Mouse (Mus musculus) ES-Bruce4 (cell line): Measurements from ENCODE around the gene Zfp945. TPM values are rescaled to one million over a fixed set of nuclear protein-coding genes. Genes with fewer than 3 reads are reported as not detected.
A peak's percentile ranks its signal among the peaks of the same experiment; 100 is the strongest.

Experiments used
- H3K27ac ChIP-seq: 2 replicates; pipeline ENCODE4 v1.5.1; 2012; ENCODE audit warnings: low read length, inconsistent platforms; ENCODE audit not compliant: insufficient read depth
- H3K27me3 ChIP-seq: 2 replicates; pipeline ENCODE4 v1.6.1; 2012; ENCODE audit warnings: mild to moderate bottlenecking, low read length, inconsistent platforms; ENCODE audit not compliant: control insufficient read depth, poor library complexity, insufficient read depth, severe bottlenecking
- H3K36me3 ChIP-seq: 2 replicates; pipeline ENCODE4 v1.6.1; 2012; ENCODE audit warnings: inconsistent platforms, mild to moderate bottlenecking, low read length, moderate library complexity; ENCODE audit not compliant: control insufficient read depth, poor library complexity, insufficient read depth, severe bottlenecking
- H3K4me1 ChIP-seq: one replicate; pipeline ENCODE4 v1.8.1; 2011; ENCODE audit warnings: low read length; ENCODE audit not compliant: control insufficient read depth, insufficient read depth
- H3K4me3 ChIP-seq: 2 replicates; pipeline ENCODE4 v1.5.1; 2011; ENCODE audit warnings: low read depth, mild to moderate bottlenecking, low read length
- H3K9ac ChIP-seq: 2 replicates; pipeline ENCODE4 v1.6.1; 2012; ENCODE audit warnings: low read depth, mild to moderate bottlenecking, inconsistent platforms; ENCODE audit not compliant: poor library complexity, severe bottlenecking
- H3K9me3 ChIP-seq: replicated peaks from 2 replicates; pipeline ENCODE4 v1.6.1; 2012; ENCODE audit warnings: mild to moderate bottlenecking, low read length, inconsistent platforms; ENCODE audit not compliant: control insufficient read depth, poor library complexity, insufficient read depth, severe bottlenecking
- CTCF ChIP-seq: IDR thresholded peaks from one replicate; pipeline ENCODE4 v1.8.1; 2011; ENCODE audit warnings: low read depth, low read length
- EP300 ChIP-seq: IDR thresholded peaks from 2 replicates; pipeline ENCODE4 v1.6.1; 2011; ENCODE audit warnings: low read depth, low read length; ENCODE audit not compliant: insufficient read depth
- POLR2A ChIP-seq: IDR thresholded peaks from one replicate; pipeline ENCODE4 v1.8.1; 2011; ENCODE audit warnings: low read length; ENCODE audit not compliant: insufficient read depth
- polyA plus RNA-seq: library from polyadenylated mRNA; stranded (reverse); fragments of >200 nt; gene quantifications from 2 replicates; pipeline ENCODE4 v1.2.4, GENCODE M21; 2011; ENCODE audit warnings: low read depth; ENCODE audit not compliant: missing spikeins, insufficient read depth, insufficient read length

The Zfp945 gene
- polyA plus RNA-seq, 1 experiment, result 18.1 TPM

- H3K4me1 ChIP-seq, result no peaks in the 10 kb centered on the region
- peak overlapping the region; percentile 73; the same call in 1 of the 2 replicates for H3K27ac ChIP-seq
- no peaks in the 10 kb centered on the region; the same call in none of the 2 replicates for H3K36me3 ChIP-seq
- TF ChIP-seq CTCF (no peak), EP300 (no peak), POLR2A (no peak)
- H3K4me3 ChIP-seq, result peak overlapping the region; percentile 97
- no peaks in the 10 kb centered on the region for H3K9me3 ChIP-seq
- H3K9ac ChIP-seq, result peak overlapping the region; percentile 99
- no peaks in the 10 kb centered on the region; the same call in 1 of the 2 replicates for H3K27me3 ChIP-seq
These were observed 501 bp downstream of the Zfp945 start for GRCm38 (mm10) chr17:22866421-22866844.

DNA sequence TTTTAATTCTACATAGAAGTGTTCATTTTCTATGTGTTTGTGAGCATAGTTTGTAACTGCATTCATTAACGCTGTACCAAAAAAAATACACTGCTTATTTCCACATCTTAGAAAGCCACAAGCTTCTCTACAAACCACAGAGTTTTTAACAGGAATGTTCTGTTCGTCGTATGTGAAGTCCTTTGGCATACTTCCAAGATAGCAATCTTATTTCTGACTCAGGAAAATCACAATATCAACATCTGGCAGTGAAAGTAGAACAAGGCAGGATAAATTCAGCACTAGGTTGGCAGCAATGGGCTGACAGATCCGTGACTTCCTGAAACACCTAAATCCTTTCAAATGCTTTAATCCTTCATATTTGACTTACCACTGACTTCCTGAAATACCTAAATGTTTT lies 45.8 kb downstream of the Zfp945 start:
- Histone ChIP-seq H3K9ac (no peak overlapping the region), H3K27me3 (no peaks in the 10 kb centered on the region), H3K4me1 (no peaks in the 10 kb centered on the region), H3K36me3 (no peaks in the 10 kb centered on the region), H3K4me3 (no peak overlapping the region), H3K27ac (no peak overlapping the region), H3K9me3 (no peaks in the 10 kb centered on the region)
- TF ChIP-seq EP300 (no peak), POLR2A (no peak), CTCF (no peak)

DNA sequence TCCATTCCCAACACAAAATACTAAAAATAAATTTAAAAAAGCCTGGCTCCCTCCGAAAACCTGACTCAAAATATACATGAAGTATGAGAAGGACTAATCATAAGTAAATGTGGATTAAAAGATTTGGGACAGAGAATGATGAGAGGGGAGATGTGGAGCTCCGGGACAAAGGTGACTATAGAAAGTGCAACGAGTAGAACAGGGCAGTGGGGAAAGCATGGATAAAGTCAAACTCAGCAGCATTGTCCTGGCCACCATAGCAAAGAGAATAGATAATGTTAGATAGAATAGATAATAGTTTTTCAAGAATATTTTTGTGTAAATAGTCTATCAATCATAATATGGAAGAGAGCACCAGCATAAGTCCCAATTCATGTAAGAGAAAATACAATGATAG lies 48.7 kb downstream of the Zfp945 start:
- H3K27me3 ChIP-seq, result no peaks in the 10 kb centered on the region
- H3K9ac ChIP-seq, result peak overlapping the region; percentile 86; the same call in 1 of the 2 replicates
- H3K36me3 ChIP-seq, result no peaks in the 10 kb centered on the region
- no peak overlapping the region for H3K4me3 ChIP-seq
- no peaks in the 10 kb centered on the region for H3K4me1 ChIP-seq
- TF ChIP-seq POLR2A (no peak), EP300 (no peak), CTCF (no peak)
- no peaks in the 10 kb centered on the region for H3K9me3 ChIP-seq
- no peak overlapping the region for H3K27ac ChIP-seq

DNA sequence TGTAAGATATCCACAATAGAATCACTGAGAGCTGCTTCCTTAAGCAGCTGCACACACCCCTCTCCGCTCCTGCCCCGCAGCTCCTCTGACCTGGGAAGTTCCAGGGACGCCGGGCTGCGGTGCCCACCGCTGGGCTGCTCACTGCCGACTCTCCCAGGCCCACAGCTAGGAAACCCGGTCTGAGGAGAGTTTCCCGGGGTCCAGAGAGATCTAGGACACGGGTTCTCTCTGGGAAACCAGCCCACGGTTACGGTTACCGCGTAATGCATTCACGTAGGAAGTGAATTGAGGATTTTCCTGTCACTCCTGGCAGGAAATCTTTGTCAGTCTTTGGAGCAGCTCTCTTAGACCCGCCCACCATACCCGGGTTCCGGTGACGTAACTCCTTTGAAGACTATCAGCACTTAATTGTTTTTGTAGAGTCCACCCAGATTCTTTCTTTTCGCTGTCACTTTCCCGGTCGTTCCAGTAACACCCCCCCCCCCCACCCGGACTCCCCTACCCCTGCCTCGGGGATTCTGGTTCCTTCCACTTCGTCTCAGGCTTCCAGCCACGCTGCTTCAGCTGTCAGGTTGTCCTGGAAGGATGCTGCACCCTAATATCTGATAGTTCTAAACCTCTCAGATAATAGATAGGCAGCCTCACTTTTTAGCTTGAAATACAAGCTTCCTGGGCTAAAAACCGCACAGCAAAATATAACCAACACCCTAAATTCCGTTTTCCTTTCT lies 49.3 kb downstream of the Zfp945 start:
- H3K27me3 ChIP-seq, result no peaks in the 10 kb centered on the region
- no peaks in the 10 kb centered on the region for H3K9me3 ChIP-seq
- TF ChIP-seq CTCF, result no peak
- TF ChIP-seq EP300, result no peak
- TF ChIP-seq POLR2A, result no peak
- H3K4me1 ChIP-seq, result no peaks in the 10 kb centered on the region
- H3K36me3 ChIP-seq, result no peaks in the 10 kb centered on the region
- peak overlapping the region; percentile 86 for H3K9ac ChIP-seq
- peak overlapping the region; percentile 97 for H3K4me3 ChIP-seq
- no peak overlapping the region for H3K27ac ChIP-seq

GRCm38 (mm10) chr17:22799707-22800106 lies 67.2 kb downstream of the Zfp945 start:
- no peak overlapping the region for H3K4me3 ChIP-seq
- no peaks in the 10 kb centered on the region for H3K27me3 ChIP-seq
- H3K9me3 ChIP-seq, result no peaks in the 10 kb centered on the region
- H3K9ac ChIP-seq, result no peak overlapping the region
- no peaks in the 10 kb centered on the region for H3K4me1 ChIP-seq
- no peaks in the 10 kb centered on the region for H3K36me3 ChIP-seq
- TF ChIP-seq CTCF (peak; percentile 5), POLR2A (no peak)
- H3K27ac ChIP-seq, result no peak overlapping the region

Other genes with a start within 250 kb of the Zfp945 start
- gene Vmn2r113, start 75.8 kb upstream of the Zfp945 start, polyA plus RNA-seq, result not detected in 2 replicates
- gene Vmn2r-ps130, start 194.0 kb upstream of the Zfp945 start, polyA plus RNA-seq, result not detected in 2 replicates